Mouse (Mus musculus): ENCODE results near the gene Olfr1371.
A peak's percentile ranks its signal among the peaks of the same experiment; 100 is the strongest.
"Not testable (repeated sequence)": the region's sequence is repeated elsewhere in the genome, so short reads cannot be mapped to it uniquely, and the experiment has no call there.

The Olfr1371 gene

DNA sequence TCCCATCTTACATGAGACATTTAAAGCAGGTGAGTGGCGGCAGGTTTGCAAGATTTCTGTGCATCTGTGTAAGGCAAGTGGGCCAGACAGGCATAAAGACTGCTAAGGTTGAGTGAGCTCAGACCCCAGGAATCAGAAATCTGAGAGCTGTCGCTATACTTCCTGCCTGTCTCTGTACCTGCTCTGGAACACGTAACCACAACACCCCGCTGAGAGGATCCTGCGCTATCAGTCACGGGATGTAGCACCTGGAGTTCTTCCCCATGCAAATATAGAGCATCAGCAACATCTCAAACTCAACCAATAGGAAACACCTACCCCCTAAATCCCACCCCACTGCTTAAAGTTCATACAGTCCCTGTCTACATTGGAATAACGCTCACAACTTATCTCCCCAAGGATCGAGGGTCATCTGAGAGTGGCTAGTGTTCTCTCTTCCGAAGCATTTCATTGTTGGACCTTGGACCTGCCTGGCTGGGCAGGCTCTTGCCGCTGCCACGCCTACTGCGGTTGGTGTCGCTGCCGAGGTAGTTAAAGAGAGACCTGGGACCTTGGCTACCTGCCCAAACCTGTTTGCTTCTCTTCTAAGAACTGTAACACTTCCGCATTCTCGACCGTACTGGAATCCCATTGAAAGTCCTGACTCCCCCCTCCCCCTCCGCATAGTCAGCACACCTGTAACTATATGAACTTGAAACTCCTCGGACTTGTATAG is 10.3 kb upstream of the Olfr1371 start:
- peak; percentile 85 for DNase-seq

DNA sequence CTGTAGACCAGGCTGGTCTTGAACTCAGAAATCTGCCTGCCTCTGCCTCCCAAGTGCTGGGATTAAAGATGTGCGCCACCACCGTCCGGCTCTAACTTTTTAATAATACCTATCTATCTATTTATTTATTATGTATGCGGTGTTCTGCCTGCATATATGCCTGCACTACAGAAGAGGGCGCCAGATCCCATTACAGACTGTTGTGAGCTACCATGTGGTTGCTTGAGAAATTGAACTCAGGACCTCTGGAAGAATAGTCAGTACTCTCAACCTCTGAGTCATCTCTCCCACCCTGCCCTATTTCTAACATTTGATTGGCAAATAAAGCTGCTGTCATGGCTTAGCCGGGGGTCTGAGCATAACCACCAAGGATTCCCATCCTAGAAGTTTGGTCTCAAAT is 9.1 kb upstream of the Olfr1371 start:
- peak; percentile 32 for DNase-seq

DNA sequence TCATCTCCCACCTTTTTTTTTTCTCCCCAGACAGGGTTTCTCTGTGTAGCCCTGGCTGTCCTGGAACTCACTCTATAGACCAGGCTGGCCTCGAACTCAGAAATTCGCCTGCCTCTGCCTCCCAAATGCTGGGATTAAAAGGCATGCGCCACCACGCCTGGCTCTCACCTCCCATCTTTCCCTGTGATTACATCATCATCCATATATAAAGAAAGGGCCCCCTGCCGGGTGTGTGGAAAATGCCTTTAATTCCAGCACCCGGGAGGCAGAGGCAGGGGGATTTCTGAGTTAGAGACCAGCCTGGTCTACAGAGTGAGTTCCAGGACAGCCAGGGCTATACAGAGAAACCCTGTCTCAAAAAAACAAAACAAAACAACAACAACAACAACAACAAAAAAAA is 8.1 kb upstream of the Olfr1371 start:
- not testable (repeated sequence) for DNase-seq

DNA sequence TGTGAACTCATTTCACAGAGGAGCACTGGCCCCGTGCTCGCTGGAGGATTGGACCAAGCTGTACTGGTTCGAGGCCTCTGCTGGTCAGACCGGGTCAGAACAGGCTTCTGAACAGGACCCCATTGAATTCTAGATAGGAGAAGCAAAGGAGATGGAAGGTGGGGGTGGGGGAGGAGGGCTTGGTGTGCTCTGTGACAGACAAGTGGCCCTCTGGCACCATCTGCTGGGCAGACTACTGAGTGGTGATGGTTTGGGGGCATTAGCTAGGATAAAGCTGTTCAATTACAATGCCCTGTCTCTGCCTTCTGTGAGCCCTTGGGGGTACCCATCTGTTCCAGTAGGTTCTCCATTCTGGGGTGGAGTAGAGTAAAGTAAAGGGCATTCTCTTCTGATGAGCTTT is 6.5 kb upstream of the Olfr1371 start:
- DNase-seq, result peak; percentile 88

DNA sequence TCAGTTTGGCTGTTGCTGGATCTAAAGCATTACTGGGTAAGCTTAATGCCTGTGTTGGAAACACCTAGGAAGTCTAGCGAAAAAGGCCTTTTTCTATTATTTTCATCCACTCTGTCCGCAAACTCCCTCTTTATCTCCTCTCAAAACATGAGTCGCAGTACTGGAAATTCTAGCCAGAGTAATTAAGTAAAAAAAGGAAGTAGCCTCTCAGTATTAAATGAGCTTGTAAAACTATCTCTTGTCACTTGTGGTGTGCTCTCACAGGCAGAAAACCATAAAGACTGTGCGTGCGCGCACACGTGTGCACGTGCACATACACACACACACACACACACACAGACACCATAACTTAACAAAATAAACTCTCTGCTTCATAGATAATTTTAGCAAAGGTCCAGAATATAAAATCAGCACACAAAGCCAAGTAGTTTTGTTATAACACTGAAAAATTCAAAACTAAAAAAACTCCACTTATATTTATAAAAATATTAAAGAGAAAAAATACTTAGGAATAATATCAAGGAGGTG is 17.2 kb downstream of the Olfr1371 start:
- DNase-seq, result not testable (repeated sequence)

DNA sequence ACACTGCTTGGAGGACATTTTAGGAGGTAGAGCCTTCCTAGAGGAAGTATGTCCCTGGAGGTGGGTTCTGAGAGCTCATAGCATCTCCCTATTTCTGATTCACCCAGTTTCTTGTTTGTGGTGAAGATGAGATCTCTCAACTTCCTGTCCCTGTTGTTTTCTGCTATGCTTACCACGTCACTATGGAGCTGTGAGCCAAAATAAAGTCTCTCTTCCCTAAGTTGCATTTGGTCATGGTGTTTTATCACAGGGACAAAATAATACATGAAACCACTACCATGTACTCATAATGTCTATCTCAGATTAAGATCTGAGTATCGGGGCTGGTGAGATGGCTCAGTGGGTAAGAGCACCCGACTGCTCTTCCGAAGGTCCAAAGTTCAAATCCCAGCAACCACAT is 33.1 kb downstream of the Olfr1371 start:
- not testable (repeated sequence) for DNase-seq

DNA sequence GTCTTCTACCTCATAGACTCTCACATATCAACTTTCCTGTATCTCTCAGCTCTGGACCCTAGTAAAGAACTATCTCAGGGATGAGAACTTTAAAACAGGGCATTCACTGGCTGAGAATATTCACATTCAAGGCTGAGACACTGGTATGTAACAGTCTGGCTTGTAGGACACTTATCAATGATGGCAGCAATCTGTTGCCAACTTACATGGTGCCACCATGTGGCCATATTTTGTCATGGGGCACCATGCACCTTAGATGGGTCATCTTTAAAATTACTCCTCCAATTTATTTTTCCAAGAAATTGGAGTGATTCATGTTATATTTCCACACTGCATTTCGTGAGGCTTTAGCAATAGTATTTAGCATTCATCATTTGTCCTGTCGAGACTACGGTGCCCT is 33.9 kb downstream of the Olfr1371 start:
- peak; percentile 14 for DNase-seq

DNA sequence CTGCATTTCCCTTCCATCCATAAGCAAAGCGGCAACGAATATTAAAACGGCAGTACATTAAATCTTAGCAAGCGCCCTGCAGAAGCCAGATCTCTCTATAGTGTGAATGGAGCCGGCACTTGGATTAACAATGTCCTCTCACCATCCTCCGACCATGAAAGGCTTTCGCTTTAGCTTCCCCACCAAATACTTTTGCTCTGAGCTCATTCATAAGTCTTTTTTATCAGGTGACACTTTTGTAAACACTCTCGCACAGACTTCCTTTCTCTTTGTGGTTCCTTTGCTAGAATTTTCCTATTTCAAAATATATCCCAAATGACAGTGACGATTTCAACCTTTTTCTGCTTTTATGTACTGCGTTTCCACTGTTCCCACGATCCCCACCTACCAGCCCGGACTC is 45.3 kb downstream of the Olfr1371 start:
- DNase-seq, result no peak

DNA sequence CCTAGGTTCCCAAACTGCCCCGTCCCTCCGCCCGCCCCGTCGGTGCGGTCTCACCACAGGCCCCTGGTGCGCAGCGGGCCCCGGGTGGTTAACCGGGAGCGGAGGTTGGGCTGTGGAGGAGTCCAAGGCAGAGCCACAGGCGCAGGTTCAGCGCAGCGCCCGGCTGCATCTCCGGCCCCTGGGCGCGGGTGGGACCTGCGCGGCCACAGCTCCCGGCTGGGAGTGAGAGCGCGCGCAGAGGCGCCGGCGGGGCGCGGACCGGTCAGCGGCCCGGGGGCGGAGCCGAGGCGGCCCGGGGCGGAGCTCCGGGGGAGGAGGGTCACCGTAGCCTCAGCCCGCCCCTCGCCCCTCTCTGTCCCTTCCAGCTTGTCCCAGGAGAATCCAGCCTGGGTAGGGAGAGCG is 45.9 kb downstream of the Olfr1371 start:
- DNase-seq, result peak; percentile 38

DNA sequence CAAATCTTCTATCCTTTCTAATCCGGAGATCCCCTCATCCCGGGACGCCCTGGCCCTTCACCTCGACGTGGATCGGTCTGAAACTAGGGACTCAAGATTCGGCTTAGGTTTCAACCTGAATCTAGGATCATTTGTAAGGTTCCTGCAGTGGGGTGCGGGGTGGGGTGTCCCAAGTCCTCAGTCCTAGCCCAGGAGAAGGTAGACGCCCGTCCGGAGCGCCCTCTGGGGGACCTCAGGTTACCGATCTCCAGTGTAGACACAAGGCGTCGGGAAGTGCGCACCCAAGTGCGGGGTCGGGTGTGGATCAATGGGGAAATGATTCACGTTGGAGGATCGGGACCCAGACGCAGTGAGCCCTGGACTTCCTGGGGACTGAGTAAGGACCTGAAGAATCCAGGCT is 46.7 kb downstream of the Olfr1371 start:
- peak; percentile 32 for DNase-seq

DNA sequence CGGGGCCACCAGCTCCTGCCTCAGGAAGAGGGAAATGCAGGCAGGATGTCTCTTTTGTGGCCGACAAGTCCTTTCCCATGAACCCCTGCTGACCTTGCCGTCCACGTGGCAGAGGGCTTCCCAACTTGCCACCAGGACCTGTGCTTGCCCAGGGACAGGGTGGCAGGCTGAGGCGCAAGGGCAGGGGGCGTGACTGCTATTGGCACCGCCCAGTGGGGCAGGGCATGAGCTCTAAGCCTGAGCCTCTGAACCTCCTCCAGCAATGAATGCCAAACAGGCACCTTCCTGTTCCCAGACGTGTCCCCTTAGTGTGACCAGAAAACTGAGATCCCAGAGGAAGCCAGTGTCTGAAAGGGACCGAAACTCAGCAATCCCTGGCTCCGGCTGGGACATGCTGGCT is 49.9 kb downstream of the Olfr1371 start:
- DNase-seq, result peak; percentile 73
